7 mouse cellular contexts compared by ENCODE assay signal in the genomic region with DNA sequence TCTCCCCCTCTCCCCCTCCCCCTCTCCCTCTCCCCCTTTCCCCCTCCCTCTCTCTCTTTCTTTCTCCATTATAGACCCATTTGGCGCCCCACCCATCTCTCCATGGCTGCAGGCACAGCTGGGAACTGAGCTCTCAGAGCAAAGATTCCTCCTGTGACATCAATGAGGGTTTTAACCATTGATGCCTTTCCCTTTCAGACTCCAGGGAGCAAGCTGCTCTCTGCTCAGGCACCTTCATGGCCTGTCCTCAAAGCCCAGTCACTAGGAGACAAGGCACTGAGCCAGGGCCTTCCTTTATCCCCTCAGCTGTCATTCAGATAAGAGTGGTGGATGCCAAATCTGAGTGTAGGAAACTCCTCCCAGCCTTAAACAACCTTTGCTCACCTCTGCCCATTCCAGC. TPM values are rescaled to one million over a fixed set of nuclear protein-coding genes. Genes with fewer than 3 reads are reported as not detected.
DNase-seq lines count a peak whose midpoint lies in the region; ATAC-seq and TF ChIP-seq lines count a peak whose summit lies in the region.

No protein-coding gene starts in this region.

- peaks cover 14% of the 10 kb centered on the region for H3K4me1 ChIP-seq in neural tube, embryonic 12.5 days
- H3K4me1 ChIP-seq in hindbrain, postnatal 0 days (ENCODE audit: insufficient read depth, low read length) = peaks cover 12% of the 10 kb centered on the region; the same call in 1 of the 2 replicates
- no peaks in the 10 kb centered on the region for H3K4me1 ChIP-seq in midbrain, embryonic 16.5 days (ENCODE audit: control insufficient read depth, insufficient read depth, low read length)

- no peak overlapping the region for H3K4me3 ChIP-seq in neural tube, embryonic 12.5 days
- no peak overlapping the region for H3K4me3 ChIP-seq in hindbrain, postnatal 0 days (ENCODE audit: low read length)
- no peak overlapping the region for H3K4me3 ChIP-seq in midbrain, embryonic 16.5 days (ENCODE audit: low read depth, low read length)

- H3K27me3 ChIP-seq in neural tube, embryonic 12.5 days (replicated peaks) = no peaks in the 10 kb centered on the region
- no peaks in the 10 kb centered on the region for H3K27me3 ChIP-seq in hindbrain, postnatal 0 days (ENCODE audit: insufficient read depth, low read length)
- H3K27me3 ChIP-seq in midbrain, embryonic 16.5 days (ENCODE audit: control insufficient read depth, insufficient read depth, low read depth, low read length) = no peaks in the 10 kb centered on the region

- peak overlapping the region; percentile 33; the same call in 1 of the 2 replicates for H3K4me2 ChIP-seq in neural tube, embryonic 12.5 days (replicated peaks)
- no peak overlapping the region for H3K4me2 ChIP-seq in hindbrain, postnatal 0 days (ENCODE audit: low read depth, low read length)
- H3K4me2 ChIP-seq in midbrain, embryonic 16.5 days (ENCODE audit: low read length) = no peak overlapping the region

- no peak for TF ChIP-seq CTCF in hindbrain, postnatal 0 days (IDR thresholded peaks at IDR 0.05; ENCODE audit: low read depth)

- no peak overlapping the region for H3K9ac ChIP-seq in neural tube, embryonic 12.5 days
- no peak overlapping the region for H3K9ac ChIP-seq in hindbrain, postnatal 0 days (replicated peaks; ENCODE audit: low read length)
- H3K9ac ChIP-seq in midbrain, embryonic 16.5 days (ENCODE audit: low read depth, low read length) = no peak overlapping the region

- H3K27ac ChIP-seq in neural tube, embryonic 12.5 days = no peak overlapping the region
- H3K27ac ChIP-seq in hindbrain, postnatal 0 days = no peak overlapping the region
- H3K27ac ChIP-seq in midbrain, embryonic 16.5 days (ENCODE audit: low read length) = no peak overlapping the region

- DNase-seq in neural tube, embryonic 10.5 days (ENCODE audit: extremely low spot score, low spot score) = no peak
- DNase-seq in gastrocnemius, postnatal 25 days = peak; percentile 17
- peak; percentile 58 for DNase-seq in hindbrain, postnatal 0 days (ENCODE audit: low spot score)
- DNase-seq in T-cell, adult 2 months (ENCODE audit: low spot score) = no peak

- H3K9me3 ChIP-seq in neural tube, embryonic 12.5 days = peaks cover 2% of the 10 kb centered on the region; the same call in 1 of the 2 replicates
- H3K9me3 ChIP-seq in hindbrain, postnatal 0 days (ENCODE audit: low read length) = no peaks in the 10 kb centered on the region
- no peaks in the 10 kb centered on the region for H3K9me3 ChIP-seq in midbrain, embryonic 16.5 days (replicated peaks; ENCODE audit: control insufficient read depth, low read length, poor library complexity, severe bottlenecking)

- 40% methylated on average over 1 of the region's 1 CpGs for WGBS in neural tube, embryonic 12.5 days
- 17% methylated on average over 1 of the region's 1 CpGs for WGBS in hindbrain, postnatal 0 days
- WGBS in midbrain, embryonic 16.5 days = 17% methylated on average over 1 of the region's 1 CpGs

- peak; percentile 61; the same call in 1 of the 2 replicates for ATAC-seq in neural tube, embryonic 12.5 days (ENCODE audit: low FRiP score, low read depth)
- ATAC-seq in hindbrain, postnatal 0 days = peak; percentile 76
- peak; percentile 82 for ATAC-seq in midbrain, embryonic 16.5 days
- no peak for ATAC-seq in megakaryocyte progenitor cell, adult 5-6 weeks (replicated peaks; ENCODE audit: poor library complexity)

- H3K36me3 ChIP-seq in neural tube, embryonic 12.5 days = no peaks in the 10 kb centered on the region
- no peaks in the 10 kb centered on the region for H3K36me3 ChIP-seq in hindbrain, postnatal 0 days (ENCODE audit: insufficient read depth, low read length)
- H3K36me3 ChIP-seq in midbrain, embryonic 16.5 days (ENCODE audit: control insufficient read depth, insufficient read depth, low read length) = no peaks in the 10 kb centered on the region

RNA-seq across cellular contexts. Expression of a gene that starts 56.8 kb away (rescaled TPM):
- 21.5 and 25.3 TPM in 2 replicates for polyA plus RNA-seq in neural tube, embryonic 12.5 days (2016; fragmentation: Nextera tagmentation; extraction: Ambion mirVana)
- 1 to 10 TPM; 1.6 to 2.9 TPM for total RNA-seq in gastrocnemius, postnatal 25 days (2021)
- 5.6 and 13.5 TPM in 2 replicates for total RNA-seq in hindbrain, postnatal 0 days (2014; rRNA removed)
- 22.2 and 22.9 TPM in 2 replicates for polyA plus RNA-seq in hindbrain, postnatal 0 days (2015; fragmentation: Nextera tagmentation; extraction: Ambion mirVana)
- 23.2 and 23.3 TPM in 2 replicates for polyA plus RNA-seq in midbrain, embryonic 16.5 days (2015; fragmentation: Nextera tagmentation; extraction: Ambion mirVana)
- 4.5 and 5.7 TPM in 2 replicates for total RNA-seq in megakaryocyte progenitor cell, adult 5-6 weeks (2015)
- total RNA-seq in megakaryocyte progenitor cell, adult 5-6 weeks (2017) = 7.0 and 12.2 TPM in 2 replicates

Comparison
In these comparisons a context has a peak if more than half of its experiments do, and no peak if none do; other contexts are left out.
1. DNase-seq: peak in gastrocnemius, postnatal 25 days (single experiment) and hindbrain, postnatal 0 days (single experiment); none in neural tube, embryonic 10.5 days (single experiment) and T-cell, adult 2 months (single experiment).